Mouse (Mus musculus): Measurements from ENCODE around the gene Ccdc188. TPM values are rescaled to one million over a fixed set of nuclear protein-coding genes. Genes with fewer than 3 reads are reported as not detected.
"Not testable (repeated sequence)": the region's sequence is repeated elsewhere in the genome, so short reads cannot be mapped to it uniquely, and the experiment has no call there.

Ccdc188 gene
- polyA plus RNA-seq, 1 experiment from 2014 or later, result not detected

- not testable (repeated sequence) for H3K4me2 ChIP-seq (ENCODE audit: low read depth, low read length, severe bottlenecking); H3K27ac ChIP-seq (ENCODE audit: low read depth, low read length); DNase-seq (ENCODE audit: low spot score); H3K4me3 ChIP-seq (ENCODE audit: low read depth, low read length); ATAC-seq (replicated peaks; ENCODE audit: low FRiP score); H3K36me3 ChIP-seq (ENCODE audit: control insufficient read depth, insufficient read depth, low read length); H3K9ac ChIP-seq (ENCODE audit: low read length); H3K27me3 ChIP-seq (ENCODE audit: control insufficient read depth, insufficient read depth, low read length); H3K9me3 ChIP-seq (ENCODE audit: control insufficient read depth, low read length); H3K4me1 ChIP-seq (replicated peaks; ENCODE audit: control insufficient read depth, insufficient read depth, low read length)
- WGBS, result 46% methylated on average over 3 of the region's 3 CpGs
Measured at GRCm38 (mm10) chr16:18195561-18195960, 22.1 kb upstream of the Ccdc188 start.

DNA sequence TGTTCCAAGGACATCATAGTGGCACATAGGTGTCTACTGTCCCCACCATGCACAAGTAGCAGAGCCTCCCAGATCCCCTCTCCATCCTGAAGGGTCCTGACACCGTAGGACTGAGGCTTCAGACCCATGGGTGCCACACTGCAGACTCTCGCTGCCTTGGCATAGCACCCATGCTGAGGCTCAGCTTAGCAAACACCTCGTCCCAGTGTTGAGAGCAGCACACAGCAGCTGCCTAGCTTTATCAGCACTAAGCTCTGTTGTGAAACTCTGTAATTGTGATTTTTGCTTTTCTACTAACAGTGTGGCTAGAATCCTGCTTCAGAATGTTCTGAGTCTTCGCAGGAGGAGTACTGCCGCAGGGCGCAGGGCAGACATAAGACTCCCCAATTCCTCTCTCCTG, 19.8 kb upstream of the Ccdc188 start:
- DNase-seq (ENCODE audit: low spot score), result no peak
- WGBS, result 80% methylated on average over 6 of the region's 6 CpGs
- H3K4me3 ChIP-seq (ENCODE audit: low read depth, low read length), result no peak overlapping the region
- no peak overlapping the region for H3K4me2 ChIP-seq (ENCODE audit: low read depth, low read length, severe bottlenecking)
- H3K9me3 ChIP-seq (ENCODE audit: control insufficient read depth, low read length), result no peaks in the 10 kb centered on the region
- no peak overlapping the region for H3K9ac ChIP-seq (ENCODE audit: low read length)
- peaks cover 4% of the 10 kb centered on the region; the same call in 1 of the 2 replicates for H3K4me1 ChIP-seq (replicated peaks; ENCODE audit: control insufficient read depth, insufficient read depth, low read length)
- H3K36me3 ChIP-seq (ENCODE audit: control insufficient read depth, insufficient read depth, low read length), result no peaks in the 10 kb centered on the region
- H3K27me3 ChIP-seq (ENCODE audit: control insufficient read depth, insufficient read depth, low read length), result no peaks in the 10 kb centered on the region
- no peak overlapping the region for H3K27ac ChIP-seq (ENCODE audit: low read depth, low read length)
- no peak for ATAC-seq (replicated peaks; ENCODE audit: low FRiP score)

GRCm38 (mm10) chr16:18198365-18199098, 19.1 kb upstream of the Ccdc188 start:
- Histone ChIP-seq H3K9ac (ENCODE audit: low read length) (no peak overlapping the region), H3K27me3 (ENCODE audit: control insufficient read depth, insufficient read depth, low read length) (no peaks in the 10 kb centered on the region), H3K4me1 (replicated peaks; ENCODE audit: control insufficient read depth, insufficient read depth, low read length) (peaks cover 4% of the 10 kb centered on the region; the same call in 1 of the 2 replicates), H3K9me3 (ENCODE audit: control insufficient read depth, low read length) (no peaks in the 10 kb centered on the region), H3K27ac (ENCODE audit: low read depth, low read length) (no peak overlapping the region), H3K4me2 (ENCODE audit: low read depth, low read length, severe bottlenecking) (no peak overlapping the region), H3K36me3 (ENCODE audit: control insufficient read depth, insufficient read depth, low read length) (no peaks in the 10 kb centered on the region), H3K4me3 (ENCODE audit: low read depth, low read length) (no peak overlapping the region)
- ATAC-seq (replicated peaks; ENCODE audit: low FRiP score) (no peak), DNase-seq (ENCODE audit: low spot score) (no peak)
- 69% methylated on average over 10 of the region's 10 CpGs for WGBS

- H3K4me1 ChIP-seq (replicated peaks; ENCODE audit: control insufficient read depth, insufficient read depth, low read length), result peaks cover 4% of the 10 kb centered on the region; the same call in 1 of the 2 replicates
Measured at GRCm38 (mm10) chr16:18200062-18200461, 17.6 kb upstream of the Ccdc188 start.

DNA sequence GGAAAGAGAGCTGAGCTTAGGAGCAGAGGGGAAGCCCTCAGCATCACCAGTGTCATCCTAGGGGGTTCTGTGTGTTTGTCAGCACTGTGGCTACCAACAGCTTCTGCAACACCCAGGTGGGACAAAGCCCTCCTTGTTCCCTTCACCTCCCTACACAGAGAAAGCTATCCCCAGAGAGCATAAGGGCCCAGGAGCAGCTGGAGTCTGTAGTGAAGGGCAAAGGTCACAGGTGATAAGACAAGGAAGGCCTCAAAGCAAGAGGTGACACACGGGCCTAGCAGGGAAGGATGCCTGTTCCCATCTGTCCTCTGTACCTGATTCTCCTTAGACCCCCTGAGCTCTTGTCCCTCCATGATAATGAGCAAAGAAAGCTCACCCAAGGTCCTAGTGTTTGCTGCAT, 16.1 kb upstream of the Ccdc188 start:
- no peaks in the 10 kb centered on the region for H3K27me3 ChIP-seq (ENCODE audit: control insufficient read depth, insufficient read depth, low read length)
- peaks cover 4% of the 10 kb centered on the region; the same call in 1 of the 2 replicates for H3K4me1 ChIP-seq (replicated peaks; ENCODE audit: control insufficient read depth, insufficient read depth, low read length)
- WGBS, result 42% methylated on average over 1 of the region's 1 CpGs
- no peak overlapping the region for H3K4me2 ChIP-seq (ENCODE audit: low read depth, low read length, severe bottlenecking)
- DNase-seq (ENCODE audit: low spot score) (no peak), ATAC-seq (replicated peaks; ENCODE audit: low FRiP score) (no peak)
- H3K36me3 ChIP-seq (ENCODE audit: control insufficient read depth, insufficient read depth, low read length), result no peaks in the 10 kb centered on the region
- no peak overlapping the region for H3K27ac ChIP-seq (ENCODE audit: low read depth, low read length)
- H3K4me3 ChIP-seq (ENCODE audit: low read depth, low read length), result no peak overlapping the region
- no peak overlapping the region for H3K9ac ChIP-seq (ENCODE audit: low read length)
- H3K9me3 ChIP-seq (ENCODE audit: control insufficient read depth, low read length), result no peaks in the 10 kb centered on the region

More at GRCm38 (mm10) chr16:18200062-18200461, 17.6 kb upstream of the Ccdc188 start:
- Histone ChIP-seq H3K4me2 (ENCODE audit: low read depth, low read length, severe bottlenecking) (no peak overlapping the region), H3K4me3 (ENCODE audit: low read depth, low read length) (no peak overlapping the region), H3K9me3 (ENCODE audit: control insufficient read depth, low read length) (no peaks in the 10 kb centered on the region), H3K36me3 (ENCODE audit: control insufficient read depth, insufficient read depth, low read length) (no peaks in the 10 kb centered on the region), H3K27ac (ENCODE audit: low read depth, low read length) (no peak overlapping the region), H3K9ac (ENCODE audit: low read length) (no peak overlapping the region), H3K27me3 (ENCODE audit: control insufficient read depth, insufficient read depth, low read length) (no peaks in the 10 kb centered on the region)
- 95% methylated on average over 2 of the region's 2 CpGs for WGBS
- DNase-seq (ENCODE audit: low spot score) (no peak), ATAC-seq (replicated peaks; ENCODE audit: low FRiP score) (no peak)

GRCm38 (mm10) chr16:18202061-18202460, 15.6 kb upstream of the Ccdc188 start:
- 87% methylated on average over 1 of the region's 1 CpGs for WGBS
- peaks cover 4% of the 10 kb centered on the region; the same call in 1 of the 2 replicates for H3K4me1 ChIP-seq (replicated peaks; ENCODE audit: control insufficient read depth, insufficient read depth, low read length)
- no peak overlapping the region for H3K4me2 ChIP-seq (ENCODE audit: low read depth, low read length, severe bottlenecking)
- H3K9ac ChIP-seq (ENCODE audit: low read length), result no peak overlapping the region
- no peaks in the 10 kb centered on the region for H3K36me3 ChIP-seq (ENCODE audit: control insufficient read depth, insufficient read depth, low read length)
- H3K4me3 ChIP-seq (ENCODE audit: low read depth, low read length), result no peak overlapping the region
- DNase-seq (ENCODE audit: low spot score) (no peak), ATAC-seq (replicated peaks; ENCODE audit: low FRiP score) (no peak)
- no peaks in the 10 kb centered on the region for H3K27me3 ChIP-seq (ENCODE audit: control insufficient read depth, insufficient read depth, low read length)
- H3K9me3 ChIP-seq (ENCODE audit: control insufficient read depth, low read length), result no peaks in the 10 kb centered on the region
- H3K27ac ChIP-seq (ENCODE audit: low read depth, low read length), result no peak overlapping the region

DNA sequence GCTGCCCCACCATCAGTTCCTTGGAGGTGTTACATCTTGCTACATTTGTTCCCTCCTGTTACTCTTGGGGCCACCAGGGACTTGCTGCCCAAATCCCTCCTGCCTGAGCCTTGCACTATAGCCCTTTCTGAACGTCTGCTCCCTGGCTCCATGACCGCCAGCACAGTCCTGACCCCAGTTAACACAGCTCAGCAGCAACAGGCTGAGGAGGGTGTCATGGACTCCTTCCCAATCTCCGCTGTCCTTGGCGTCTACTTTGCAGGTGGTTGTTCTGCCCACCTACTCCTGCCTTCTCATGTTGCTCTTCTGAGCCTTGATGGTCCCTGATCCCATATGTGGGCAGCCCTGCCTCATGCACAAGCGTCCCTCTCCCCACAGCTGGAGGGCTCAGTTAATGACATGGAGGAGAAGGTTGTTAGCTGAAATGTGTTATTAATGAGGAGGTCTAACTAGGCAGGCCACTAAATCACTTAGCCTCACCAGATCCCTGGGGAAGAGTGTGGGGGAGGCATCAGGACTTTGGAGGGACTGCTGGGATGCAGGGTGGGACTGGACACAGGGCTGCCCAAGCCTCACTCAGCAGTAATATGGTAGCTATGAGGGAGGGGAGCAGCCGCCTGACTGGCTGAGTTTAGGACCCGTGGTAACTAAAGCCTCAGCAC, 14.1 kb upstream of the Ccdc188 start:
- Histone ChIP-seq H3K4me2 (ENCODE audit: low read depth, low read length, severe bottlenecking) (no peak overlapping the region), H3K27ac (ENCODE audit: low read depth, low read length) (no peak overlapping the region), H3K36me3 (ENCODE audit: control insufficient read depth, insufficient read depth, low read length) (no peaks in the 10 kb centered on the region), H3K9ac (ENCODE audit: low read length) (no peak overlapping the region), H3K4me3 (ENCODE audit: low read depth, low read length) (no peak overlapping the region), H3K27me3 (ENCODE audit: control insufficient read depth, insufficient read depth, low read length) (no peaks in the 10 kb centered on the region), H3K4me1 (replicated peaks; ENCODE audit: control insufficient read depth, insufficient read depth, low read length) (peaks cover 2% of the 10 kb centered on the region; the same call in 1 of the 2 replicates), H3K9me3 (ENCODE audit: control insufficient read depth, low read length) (no peaks in the 10 kb centered on the region)
- DNase-seq (ENCODE audit: low spot score), result no peak
- WGBS, result 66% methylated on average over 7 of the region's 7 CpGs
- ATAC-seq (replicated peaks; ENCODE audit: low FRiP score), result no peak

- peak; percentile 75 for DNase-seq (ENCODE audit: low spot score)
- Histone ChIP-seq H3K9me3 (ENCODE audit: control insufficient read depth, low read length) (no peaks in the 10 kb centered on the region), H3K4me1 (replicated peaks; ENCODE audit: control insufficient read depth, insufficient read depth, low read length) (peaks cover 12% of the 10 kb centered on the region), H3K27ac (ENCODE audit: low read depth, low read length) (no peak overlapping the region), H3K4me2 (ENCODE audit: low read depth, low read length, severe bottlenecking) (no peak overlapping the region), H3K9ac (ENCODE audit: low read length) (no peak overlapping the region), H3K4me3 (ENCODE audit: low read depth, low read length) (no peak overlapping the region), H3K36me3 (ENCODE audit: control insufficient read depth, insufficient read depth, low read length) (no peaks in the 10 kb centered on the region), H3K27me3 (ENCODE audit: control insufficient read depth, insufficient read depth, low read length) (no peaks in the 10 kb centered on the region; the same call in 1 of the 2 replicates)
- 24% methylated on average over 8 of the region's 8 CpGs for WGBS
- ATAC-seq (replicated peaks; ENCODE audit: low FRiP score), result no peak
Measured at GRCm38 (mm10) chr16:18210701-18211416, 6.8 kb upstream of the Ccdc188 start.
